Mouse (Mus musculus): ENCODE data around the gene Paip2b. TPM values are rescaled to one million over a fixed set of nuclear protein-coding genes. Genes with fewer than 3 reads are reported as not detected.

The Paip2b gene
- total and polyA plus RNA-seq, 3 experiments, result 18.4 to 21.0 TPM; not detected in 1

- Histone ChIP-seq H3K36me3 (ENCODE audit: control insufficient read depth in 1 of 2, insufficient read depth in 2 of 2, low read length in 2 of 2) (no peaks in the 10 kb centered on the region), H3K27ac (ENCODE audit: control insufficient read depth, low read depth, low read length) (no peak overlapping the region), H3K79me2 (ENCODE audit: control insufficient read depth, insufficient read depth, low read length, poor library complexity) (no peaks in the 10 kb centered on the region), H3K4me3 (ENCODE audit: control insufficient read depth in 1 of 2, insufficient read depth in 1 of 2, low read depth in 2 of 2, low read length in 2 of 2) (no peak overlapping the region), H3K9me3 (replicated peaks; ENCODE audit: insufficient read depth, low read length) (no peaks in the 10 kb centered on the region), H3K9ac (ENCODE audit: control insufficient read depth, low read depth, low read length, poor library complexity, severe bottlenecking) (no peak overlapping the region), H3K27me3 (ENCODE audit: control insufficient read depth in 1 of 2, insufficient read depth in 2 of 2, low read length in 2 of 2) (no peaks in the 10 kb centered on the region; a peak in 1 of 4 replicates), H3K4me1 (ENCODE audit: control insufficient read depth in 1 of 2, insufficient read depth in 2 of 2, low read length in 2 of 2) (peaks cover 0 to 3% of the 10 kb centered on the region in 2 experiments; a peak in 1 of 4 replicates)
- DNase-seq (ENCODE audit: low read depth, low spot score), result peak; percentile 64
- TF ChIP-seq POLR2A (IDR thresholded peaks at IDR 0.05; ENCODE audit: control insufficient read depth in 1 of 2, insufficient read depth in 1 of 2, low read depth in 1 of 2, low read length in 2 of 2, poor library complexity in 1 of 2), result no peak
- TF ChIP-seq ZC3H11A (IDR thresholded peaks at IDR 0.05; ENCODE audit: low read depth, low read length), result peak; percentile 70
- peak in 2 of 3 experiments; percentile 15 to 84; a peak in 4 of 6 replicates for TF ChIP-seq CTCF (IDR thresholded peaks at IDR 0.05 in 2 of 3, conservative IDR thresholded peaks at IDR 0.05 in 1 of 3; ENCODE audit: control insufficient read depth in 1 of 3, insufficient read depth in 1 of 3, low read depth in 2 of 3, low read length in 3 of 3, poor library complexity in 1 of 3, severe bottlenecking in 1 of 3)
- no peak for TF ChIP-seq MEF2A (IDR thresholded peaks at IDR 0.05; ENCODE audit: extremely low read depth, insufficient replicate concordance, low read depth, low read length, poor library complexity, severe bottlenecking)
- peak; percentile 78 for TF ChIP-seq SMC3 (IDR thresholded peaks at IDR 0.05; ENCODE audit: low read depth, low read length)
- 0 out of 2 replicates have a peak, but pooled peaks have one; percentile 22 for TF ChIP-seq TBP (IDR thresholded peaks at IDR 0.05; ENCODE audit: low read depth, low read length)
- TF ChIP-seq ZMIZ1 (IDR thresholded peaks at IDR 0.05; ENCODE audit: low read depth, low read length), result no peak
- no peak for TF ChIP-seq SIN3A (IDR thresholded peaks at IDR 0.05; ENCODE audit: low read length)
- peak; percentile 92 for TF ChIP-seq RAD21 (IDR thresholded peaks at IDR 0.05; ENCODE audit: low read depth, low read length)
Observed at GRCm38 (mm10) chr6:83879815-83880214, 48.3 kb upstream of the Paip2b start.

- H3K27me3 ChIP-seq (ENCODE audit: control insufficient read depth in 1 of 2, insufficient read depth in 2 of 2, low read length in 2 of 2), result no peaks in the 10 kb centered on the region
Observed at GRCm38 (mm10) chr6:83867598-83868585, 36.4 kb upstream of the Paip2b start.

More at GRCm38 (mm10) chr6:83867598-83868585, 36.4 kb upstream of the Paip2b start:
- DNase-seq (ENCODE audit: low read depth, low spot score), result peak; percentile 55
- TF ChIP-seq TAL1 (IDR thresholded peaks at IDR 0.05; ENCODE audit: low read length) (no peak), BHLHE40 (IDR thresholded peaks at IDR 0.05; ENCODE audit: borderline replicate concordance, low read depth, low read length) (peak; percentile 36; the same call in 1 of the 2 replicates), MXI1 (IDR thresholded peaks at IDR 0.05; ENCODE audit: low read depth, low read length) (peak; percentile 47), CHD1 (IDR thresholded peaks at IDR 0.05; ENCODE audit: low read depth, low read length) (no peak), MYB (IDR thresholded peaks at IDR 0.05; ENCODE audit: low read depth, low read length) (no peak), HCFC1 (IDR thresholded peaks at IDR 0.05; ENCODE audit: low read depth, low read length) (0 out of 2 replicates have a peak, but pooled peaks have one; percentile 6), USF1 (IDR thresholded peaks at IDR 0.05; ENCODE audit: low read depth, low read length) (no peak), GATA1 (IDR thresholded peaks at IDR 0.05; ENCODE audit: low read depth, low read length) (no peak), USF2 (IDR thresholded peaks at IDR 0.05; ENCODE audit: borderline replicate concordance in 1 of 2, insufficient read depth in 1 of 2, low read depth in 1 of 2, low read length in 2 of 2) (no peak), ZMIZ1 (IDR thresholded peaks at IDR 0.05; ENCODE audit: low read depth, low read length) (no peak), ZKSCAN1 (IDR thresholded peaks at IDR 0.05; ENCODE audit: low read depth, low read length) (no peak), POLR2AphosphoS2 (IDR thresholded peaks at IDR 0.05; ENCODE audit: low read length) (no peak), E2F4 (IDR thresholded peaks at IDR 0.05; ENCODE audit: borderline replicate concordance, low read depth, low read length) (no peak), POLR2A (IDR thresholded peaks at IDR 0.05; ENCODE audit: control insufficient read depth in 1 of 2, insufficient read depth in 1 of 2, low read depth in 1 of 2, low read length in 2 of 2, poor library complexity in 1 of 2) (no peak)
- Histone ChIP-seq H3K9ac (ENCODE audit: control insufficient read depth, low read depth, low read length, poor library complexity, severe bottlenecking) (peak overlapping the region; percentile 80), H3K9me3 (replicated peaks; ENCODE audit: insufficient read depth, low read length) (no peaks in the 10 kb centered on the region), H3K27ac (ENCODE audit: control insufficient read depth, low read depth, low read length) (0 out of 2 replicates have a peak overlapping the region, but pooled peaks have one; percentile 21), H3K36me3 (ENCODE audit: control insufficient read depth in 1 of 2, insufficient read depth in 2 of 2, low read length in 2 of 2) (peaks cover 0 to 9% of the 10 kb centered on the region in 2 experiments; a peak in 2 of 4 replicates), H3K79me2 (ENCODE audit: control insufficient read depth, insufficient read depth, low read length, poor library complexity) (no peaks in the 10 kb centered on the region; the same call in 1 of the 2 replicates), H3K4me1 (ENCODE audit: control insufficient read depth in 1 of 2, insufficient read depth in 2 of 2, low read length in 2 of 2) (0 out of 4 replicates have a peak, but pooled peaks cover 0 to 7% of the 10 kb centered on the region in 2 experiments), H3K4me3 (ENCODE audit: control insufficient read depth in 1 of 2, insufficient read depth in 1 of 2, low read depth in 2 of 2, low read length in 2 of 2) (peak overlapping the region; percentile 71 to 79)

All from MEL (cell line).